Mouse (Mus musculus) left cerebral cortex, adult 6 months (tissue): Measurements from ENCODE around the gene Il11ra1. TPM values are rescaled to one million over a fixed set of nuclear protein-coding genes. Genes with fewer than 3 reads are reported as not detected.

Source experiments
- long read RNA-seq, 2 experiments: library from polyadenylated mRNA; unstranded; transcript quantifications; one replicate each; pipeline ENCODE4 v2.0.0; 2019 to 2020
- polyA plus RNA-seq: library from polyadenylated mRNA; unstranded; fragments of <200 nt; fragmentation: Nextera tagmentation; gene quantifications from 2 replicates; pipeline ENCODE4 v1.2.3, GENCODE M21; 2021

Il11ra1 gene
- polyA plus RNA-seq = 44.0 and 45.9 TPM in 2 replicates
- long read RNA-seq, experiment 1, transcript Il11ra1-201 (13 exons, 2,009 nt) = major isoform, 185 of 277 reads
- long read RNA-seq, experiment 1, partial matches to known transcripts = 33 of 277 reads
- long read RNA-seq, experiment 1, other reads (novel, unspliced or antisense) = 56 of 277 reads
- long read RNA-seq, experiment 2, transcript Il11ra1-201 (13 exons, 2,009 nt) = major isoform, 42 of 59 reads
- long read RNA-seq, experiment 2, partial matches to known transcripts = 8 of 59 reads
- long read RNA-seq, experiment 2, other reads (novel, unspliced or antisense) = 8 of 59 reads

GRCm38 (mm10) chr4:41699783-41700182 is at the start of gene Il11ra1:
Gene Il11ra1, plus strand, starts transcription at chr4:41699989.

GRCm38 (mm10) chr4:41696930-41697841 is 2.6 kb upstream of the Il11ra1 start, which contains the start of gene Cntfr:
Gene Cntfr, minus strand, starts transcription at chr4:41697089.

GRCm38 (mm10) chr4:41713197-41714067 is 13.6 kb downstream of the Il11ra1 start, which contains the start of gene Rpp25l:
Gene Rpp25l, minus strand, starts transcription at chr4:41713534.

GRCm38 (mm10) chr4:41722918-41723351 is 23.1 kb downstream of the Il11ra1 start, which contains the start of gene Dctn3:
Gene Dctn3, minus strand, starts transcription at chr4:41723170.

GRCm38 (mm10) chr4:41731052-41731765 is 31.4 kb downstream of the Il11ra1 start, which contains the start of gene Arid3c:
Gene Arid3c, minus strand, starts transcription at chr4:41731142.

GRCm38 (mm10) chr4:41754797-41755337 is 55.1 kb downstream of the Il11ra1 start, which contains the start of gene Galt:
Gene Galt, plus strand, starts transcription at chr4:41755228.

GRCm38 (mm10) chr4:41755338-41756305 is 55.8 kb downstream of the Il11ra1 start, which contains the start of gene Sigmar1:
Gene Sigmar1, minus strand, starts transcription at chr4:41756157.

GRCm38 (mm10) chr4:41774002-41774401 is 74.2 kb downstream of the Il11ra1 start, which contains the start of gene Ccl27a:
Gene Ccl27a, minus strand, starts transcription at chr4:41774247.

Other genes with a start within 250 kb of the Il11ra1 start
- 0.27 and 0.65 TPM in 2 replicates for gene Kif24, start 235.1 kb upstream of the Il11ra1 start, polyA plus RNA-seq
- 88.6 and 102 TPM in 2 replicates for gene Nudt2, start 234.8 kb upstream of the Il11ra1 start, polyA plus RNA-seq
- gene AI464131, start 196.9 kb upstream of the Il11ra1 start, polyA plus RNA-seq = 14.3 and 15.9 TPM in 2 replicates
- 6.9 and 10.6 TPM in 2 replicates for gene 1110017D15Rik, start 182.7 kb upstream of the Il11ra1 start, polyA plus RNA-seq
- gene Fam219a, start 130.5 kb upstream of the Il11ra1 start, polyA plus RNA-seq = 19.0 and 30.9 TPM in 2 replicates
- 4.4 and 6.1 TPM in 2 replicates for gene Dnaic1, start 130.2 kb upstream of the Il11ra1 start, polyA plus RNA-seq
- 60.8 and 85.8 TPM in 2 replicates for gene Enho, start 59.7 kb upstream of the Il11ra1 start, polyA plus RNA-seq
- 9.3 and 54.4 TPM in 2 replicates for gene Cntfr, start 2.9 kb upstream of the Il11ra1 start, polyA plus RNA-seq
- gene Rpp25l, start 13.5 kb downstream of the Il11ra1 start, polyA plus RNA-seq = 58.7 and 59.1 TPM in 2 replicates
- 305 and 362 TPM in 2 replicates for gene Dctn3, start 23.2 kb downstream of the Il11ra1 start, polyA plus RNA-seq
- 0.15 and 0.20 TPM in 2 replicates for gene Arid3c, start 31.2 kb downstream of the Il11ra1 start, polyA plus RNA-seq
- 67.8 and 70.7 TPM in 2 replicates for gene Galt, start 55.2 kb downstream of the Il11ra1 start, polyA plus RNA-seq
- gene Sigmar1, start 56.2 kb downstream of the Il11ra1 start, polyA plus RNA-seq = 28.7 and 53.6 TPM in 2 replicates
- 559 and 584 TPM in 2 replicates for gene Ccl27a, start 74.3 kb downstream of the Il11ra1 start, polyA plus RNA-seq
- gene Gm21541, start 203.6 kb downstream of the Il11ra1 start, polyA plus RNA-seq = 4.5 TPM in 1 of 2 replicates, not detected in the other
- 12.6 and 24.4 TPM in 2 replicates for gene Gm20878, start 241.6 kb downstream of the Il11ra1 start, polyA plus RNA-seq